Mouse (Mus musculus) CD4-positive, CD25-positive, alpha-beta regulatory T cell, adult 4 months (primary cell): ENCODE data around the gene Disp1. TPM values are rescaled to one million over a fixed set of nuclear protein-coding genes. Genes with fewer than 3 reads are reported as not detected.

Source experiments
- ATAC-seq: one replicate; pipeline ENCODE4 v1.8.0; 2017
- polyA plus RNA-seq, 2 experiments: library from polyadenylated mRNA; unstranded; fragments of 100-300 nt; shearing (Covaris generic); gene quantifications; one replicate each; pipeline ENCODE4 v1.2.1; 2017

The Disp1 gene
- polyA plus RNA-seq, 2 experiments from 2014 or later = 10.5 to 12.7 TPM

DNA sequence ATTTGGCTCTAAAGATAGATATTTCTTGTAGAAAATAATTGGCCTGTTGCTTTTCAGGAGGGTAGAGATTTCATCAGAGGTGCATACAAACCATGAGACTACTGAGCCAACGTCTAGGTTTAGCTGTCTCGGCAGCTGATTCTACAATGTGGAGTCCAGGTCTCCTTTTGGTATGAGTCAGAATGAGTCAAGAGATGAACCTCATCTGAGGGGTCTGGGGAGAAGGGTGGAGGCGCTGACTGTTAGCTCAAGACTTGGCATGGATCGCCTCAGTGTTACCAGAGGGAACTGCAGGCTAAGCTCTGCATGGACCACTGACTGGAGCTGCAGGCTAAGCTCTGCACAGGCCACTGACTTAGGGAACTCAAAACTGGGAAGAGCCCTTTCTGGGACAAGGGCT is 138.9 kb downstream of the Disp1 start:
- ATAC-seq = no peak

DNA sequence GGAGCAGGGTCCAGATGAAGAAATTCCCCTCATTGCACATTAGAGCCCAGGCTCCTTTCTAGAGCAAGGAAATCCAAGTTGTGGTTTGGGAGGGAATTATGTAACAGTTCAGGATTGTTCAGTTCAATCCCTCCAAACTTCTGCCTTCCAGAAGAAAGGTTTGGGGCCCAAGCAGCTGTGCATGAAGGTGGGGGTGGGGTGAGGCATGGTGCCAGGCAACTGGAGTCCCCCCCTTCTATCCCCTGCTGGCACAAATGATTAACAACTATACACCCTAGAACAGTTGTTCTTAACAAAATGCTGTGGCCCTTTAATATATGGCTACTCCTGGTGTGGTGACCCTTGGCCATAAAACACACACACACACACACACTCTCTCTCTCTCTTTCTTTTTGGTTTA is 140.2 kb downstream of the Disp1 start:
- no peak for ATAC-seq

- no peak for ATAC-seq
Measured at GRCm38 (mm10) chr1:183075121-183075822, 146.1 kb downstream of the Disp1 start.

DNA sequence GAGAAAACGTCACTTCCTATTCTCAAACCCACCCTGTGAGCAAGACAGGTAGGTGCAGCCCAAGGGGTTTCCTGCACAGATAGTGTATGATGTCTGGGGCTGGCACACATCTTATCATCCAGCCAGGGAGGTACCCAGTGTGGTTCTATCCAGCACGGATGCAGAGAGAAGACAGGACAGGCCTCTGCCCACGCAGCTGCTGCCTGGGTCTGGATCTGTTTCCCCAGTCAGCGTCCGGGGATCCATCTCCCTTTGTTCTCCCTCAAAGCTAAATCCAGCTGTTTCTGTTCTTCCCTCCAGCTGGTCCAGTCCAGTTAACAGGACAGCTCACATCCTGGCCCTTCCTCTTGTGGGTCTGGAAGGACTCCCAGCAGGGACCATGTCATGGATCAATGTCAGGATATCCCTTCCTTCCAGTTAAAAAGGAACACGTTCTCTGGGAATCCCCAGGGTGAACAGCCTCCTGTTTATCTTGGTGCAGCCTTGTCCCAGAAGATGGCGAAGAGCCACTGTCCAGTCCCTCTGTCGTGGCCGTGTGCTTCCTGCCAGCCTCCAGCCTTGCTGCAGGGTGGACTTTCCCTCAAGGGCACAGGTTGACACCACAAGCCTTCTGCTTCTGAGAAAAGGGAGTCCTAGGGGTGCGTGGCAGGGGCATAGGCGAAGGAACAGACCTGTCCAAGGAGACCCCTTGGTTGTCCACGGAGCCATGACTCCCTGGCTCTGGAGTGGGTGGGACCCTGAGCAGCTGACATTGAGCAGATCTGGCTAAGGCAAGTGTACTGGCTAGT is 148.9 kb downstream of the Disp1 start:
- ATAC-seq = no peak

GRCm38 (mm10) chr1:183069954-183070649 is 151.2 kb downstream of the Disp1 start:
- no peak for ATAC-seq

- no peak for ATAC-seq
Measured at GRCm38 (mm10) chr1:183067807-183068206, 153.5 kb downstream of the Disp1 start.

GRCm38 (mm10) chr1:183066981-183067380 is 154.3 kb downstream of the Disp1 start:
- no peak for ATAC-seq

DNA sequence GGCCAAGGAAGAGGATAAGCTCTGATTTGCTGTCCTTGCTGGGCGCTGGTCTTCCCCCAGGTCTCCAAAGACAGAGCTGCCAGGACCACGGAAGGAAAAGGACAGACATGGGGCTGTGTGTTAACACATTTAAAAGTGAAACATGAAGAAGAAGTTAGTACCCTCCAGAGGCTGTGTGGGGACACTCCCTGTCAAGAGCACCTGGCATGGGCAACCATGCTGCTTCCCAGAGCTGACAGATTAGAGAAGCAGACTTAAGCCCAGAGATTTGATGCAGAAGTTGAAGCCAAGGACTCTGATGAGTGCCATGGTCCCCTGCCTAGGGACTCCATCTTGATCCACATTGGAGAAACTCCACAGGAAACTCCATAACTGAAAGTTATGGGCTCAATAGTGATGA is 160.7 kb downstream of the Disp1 start:
- ATAC-seq = no peak

DNA sequence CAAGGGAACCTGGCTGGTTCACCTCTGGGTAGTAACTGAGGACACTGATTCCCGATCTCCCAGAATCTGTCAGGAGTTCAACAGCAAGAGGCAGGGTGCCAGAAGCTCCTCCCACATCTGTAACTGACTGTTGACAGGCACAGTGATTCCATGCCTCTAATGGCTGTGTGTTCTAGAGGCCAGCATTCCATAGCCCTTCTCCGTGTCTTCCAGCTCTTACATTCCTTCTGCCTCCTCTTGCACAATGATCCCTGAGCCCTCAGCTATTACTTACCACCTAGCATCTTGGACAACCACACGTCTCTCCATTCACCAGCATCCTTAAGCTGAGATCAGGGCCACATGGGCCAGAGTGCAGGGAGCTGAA is 165.1 kb downstream of the Disp1 start:
- no peak for ATAC-seq

- ATAC-seq = no peak
Measured at GRCm38 (mm10) chr1:183055608-183056288, 165.6 kb downstream of the Disp1 start.

- no peak for ATAC-seq
Measured at GRCm38 (mm10) chr1:183052663-183053062, 168.7 kb downstream of the Disp1 start.

- no peak for ATAC-seq
Measured at GRCm38 (mm10) chr1:183049295-183049694, 172.0 kb downstream of the Disp1 start.

DNA sequence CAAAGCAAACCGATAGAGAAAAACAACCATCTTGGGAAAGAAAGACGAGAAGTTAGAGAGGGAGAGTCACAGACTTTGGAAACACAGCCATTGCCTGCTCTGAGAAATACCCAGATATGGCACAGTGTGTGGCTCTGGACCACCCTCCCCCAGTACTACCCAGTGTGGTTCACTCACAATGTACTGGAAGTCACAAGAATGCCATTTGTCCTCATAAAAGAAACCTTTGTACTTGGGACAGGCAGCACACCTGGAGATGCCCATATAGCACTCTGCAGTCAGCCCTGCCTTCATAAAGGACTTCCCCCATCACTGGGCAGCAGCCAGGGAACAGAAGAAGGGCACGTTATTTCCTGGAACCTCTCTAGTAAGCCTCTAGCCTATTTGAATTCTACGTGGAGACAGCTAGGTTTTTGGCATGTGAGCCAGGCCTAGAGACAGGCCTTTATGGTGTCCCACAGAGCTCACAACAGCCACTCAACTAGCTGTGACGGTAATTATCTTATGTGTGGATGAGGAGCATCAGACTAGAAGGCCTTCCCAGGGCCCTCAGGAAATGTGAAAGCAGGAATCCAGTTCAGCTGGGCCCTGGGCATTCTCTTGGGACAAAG is 173.3 kb downstream of the Disp1 start:
- ATAC-seq = no peak

DNA sequence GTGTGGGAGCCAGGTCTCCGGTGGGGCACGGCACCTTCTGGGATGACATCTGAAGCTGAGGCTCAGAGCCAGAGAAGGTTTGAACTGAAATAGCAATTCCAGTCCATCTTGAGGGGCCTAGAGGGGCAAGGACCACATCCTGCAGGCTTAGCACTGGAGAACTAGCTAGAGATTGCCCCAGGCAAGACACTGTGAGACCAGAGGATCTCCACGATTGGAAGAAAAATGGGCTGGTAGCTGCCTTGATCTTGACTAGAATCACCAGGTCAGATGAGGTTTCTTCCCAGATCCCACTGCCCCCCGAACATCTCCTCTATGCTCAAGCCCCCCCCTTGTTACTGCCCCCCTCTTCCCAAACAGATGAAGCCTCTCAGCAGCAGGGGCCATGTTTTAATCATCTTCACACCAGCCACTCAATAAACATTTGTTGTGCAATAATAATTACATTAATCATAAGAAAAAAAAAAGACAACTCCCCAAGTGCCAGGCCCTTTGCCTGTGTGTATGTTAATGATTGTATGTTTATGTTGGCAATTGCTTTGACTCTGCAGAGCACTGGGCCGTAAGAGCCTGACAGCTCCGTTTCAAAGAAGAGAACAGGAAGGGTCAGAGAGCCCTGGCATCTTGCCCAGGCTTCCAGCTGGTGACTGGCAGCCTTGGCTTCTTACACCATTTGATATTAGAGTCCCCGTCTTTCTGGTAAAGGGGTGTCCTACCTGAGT is 174.0 kb downstream of the Disp1 start:
- no peak for ATAC-seq

DNA sequence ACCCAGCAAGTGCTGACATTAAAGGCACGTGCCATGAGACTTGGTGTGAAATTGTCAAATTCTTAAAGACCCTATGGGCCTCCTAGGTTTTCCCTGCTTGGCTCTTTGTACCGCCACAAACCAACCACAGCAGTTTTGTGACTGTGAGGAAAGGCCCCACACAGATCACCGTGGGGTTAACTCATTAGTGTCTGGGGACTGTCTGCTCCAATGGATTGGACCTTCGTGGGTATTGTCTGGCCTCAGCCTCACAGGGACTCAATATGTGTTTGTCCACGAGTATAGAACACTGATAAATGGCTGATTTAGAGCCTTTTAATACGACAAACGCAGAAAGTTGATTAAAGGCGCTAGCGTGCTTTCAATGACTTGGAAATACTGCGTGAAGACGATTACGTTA is 175.2 kb downstream of the Disp1 start:
- ATAC-seq = no peak

DNA sequence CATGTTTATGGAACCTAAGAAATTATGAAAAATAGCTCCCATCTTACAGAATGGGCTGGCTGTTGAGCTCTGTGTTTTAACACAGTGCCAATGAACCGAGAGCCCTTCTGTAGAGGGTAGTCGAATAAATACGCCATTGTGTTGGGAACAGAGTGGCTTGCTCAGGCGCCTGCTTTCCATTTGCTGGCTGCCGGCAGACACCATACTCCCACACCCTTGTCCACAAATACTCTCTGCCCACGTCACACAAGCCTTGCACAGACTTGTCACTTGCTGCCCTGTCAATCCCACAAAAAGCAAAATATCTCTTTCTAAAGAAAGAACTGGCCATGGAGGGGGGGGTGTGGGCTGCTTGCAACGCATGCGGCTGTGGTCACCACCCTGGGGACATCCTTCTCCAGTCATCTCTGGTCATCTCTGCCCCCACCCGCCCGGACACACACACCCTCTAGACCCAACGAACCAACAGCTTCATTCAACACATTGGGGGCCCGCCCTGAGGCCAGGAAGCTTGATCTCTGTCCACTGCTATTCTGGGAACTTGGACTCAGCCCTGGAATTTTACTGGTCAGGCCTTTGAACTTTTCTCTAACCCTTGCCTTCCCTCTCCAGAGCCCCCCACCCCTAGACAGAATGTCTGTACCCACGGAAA is 178.0 kb downstream of the Disp1 start:
- ATAC-seq = no peak

GRCm38 (mm10) chr1:183041703-183042102 is 179.6 kb downstream of the Disp1 start:
- peak; percentile 30 for ATAC-seq

DNA sequence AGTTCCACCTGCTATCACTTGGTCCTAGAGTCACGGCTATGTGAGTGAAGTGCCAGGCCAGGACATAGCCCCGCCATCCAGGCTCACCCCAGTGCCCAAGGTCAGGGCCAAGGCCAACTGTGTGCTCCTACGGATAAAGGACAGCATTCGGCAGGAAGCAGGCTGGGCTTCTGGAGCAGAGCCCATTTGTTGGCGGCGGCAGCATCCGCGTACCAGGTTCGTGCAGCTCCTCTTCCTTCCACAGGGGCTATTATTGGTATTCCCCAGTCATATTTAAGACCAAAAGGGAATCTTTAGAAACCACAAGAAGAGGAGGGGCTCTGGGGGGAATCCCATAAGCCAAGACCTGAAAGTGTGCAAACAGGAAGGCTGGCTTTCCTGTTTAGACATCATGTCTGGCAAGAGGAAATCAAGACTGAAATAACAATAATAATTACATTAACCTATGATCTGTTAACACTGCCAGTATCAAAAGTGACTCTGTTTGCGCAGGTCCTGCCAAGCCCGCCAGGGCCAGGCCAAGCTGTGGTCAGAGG is 180.4 kb downstream of the Disp1 start:
- peak; percentile 91 for ATAC-seq

- no peak for ATAC-seq
Measured at GRCm38 (mm10) chr1:183039881-183040708, 181.2 kb downstream of the Disp1 start.

GRCm38 (mm10) chr1:183039404-183039803 is 181.9 kb downstream of the Disp1 start:
- no peak for ATAC-seq
